Mouse (Mus musculus): ENCODE results near the gene Gm3417. TPM values are rescaled to one million over a fixed set of nuclear protein-coding genes. Genes with fewer than 3 reads are reported as not detected.

Gm3417 gene
- polyA plus RNA-seq, 2 experiments: 0.61 to 0.98 TPM

DNA sequence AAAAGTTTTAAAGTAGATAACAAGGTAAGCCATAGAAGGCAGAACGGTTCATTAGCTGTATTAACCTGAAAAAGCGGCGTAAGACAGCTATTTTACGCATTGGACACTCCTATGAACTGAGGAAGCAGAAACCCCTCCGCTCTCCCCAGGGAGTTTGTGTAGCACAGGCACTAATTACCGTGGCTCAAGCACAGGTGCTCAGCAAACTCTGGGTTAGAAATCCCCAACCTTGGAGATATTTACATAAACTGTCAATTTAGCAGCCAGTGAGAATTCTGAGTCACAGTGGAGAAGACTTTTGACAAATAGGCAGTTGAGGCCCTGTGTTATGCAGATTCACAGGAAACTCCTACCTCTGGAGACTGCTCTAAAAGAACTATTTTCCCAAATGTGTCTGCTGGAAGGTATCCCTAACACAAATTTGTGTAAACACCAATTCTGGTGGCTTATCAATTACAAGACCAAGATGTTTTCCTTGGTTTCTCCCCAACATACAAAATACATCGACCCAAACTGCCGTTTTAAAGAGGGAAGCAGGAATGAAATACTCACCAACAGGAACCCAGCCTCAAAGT is 50.9 kb downstream of the Gm3417 start:
- Histone ChIP-seq H3K27me3 (ENCODE audit: control insufficient read depth, insufficient read depth, low read length) (no peaks in the 10 kb centered on the region), H3K27ac (no peak overlapping the region), H3K9me3 (ENCODE audit: control insufficient read depth, low read length) (no peaks in the 10 kb centered on the region), H3K4me1 (replicated peaks; ENCODE audit: control insufficient read depth in 2 of 2, insufficient read depth in 2 of 2, low read length in 1 of 2) (no peaks in the 10 kb centered on the region), H3K9ac (replicated peaks) (no peak overlapping the region), H3K36me3 (replicated peaks; ENCODE audit: control insufficient read depth, insufficient read depth, low read depth) (no peaks in the 10 kb centered on the region), H3K4me2 (ENCODE audit: low read depth) (no peak overlapping the region), H3K4me3 (ENCODE audit: insufficient read depth in 1 of 2, low read depth in 2 of 2, low read length in 2 of 2) (no peak overlapping the region)
- WGBS (ENCODE audit: insufficient replicate concordance): 70% methylated on average over 8 of the region's 8 CpGs
- TF ChIP-seq CTCF (IDR thresholded peaks at IDR 0.05; ENCODE audit: low read depth): no peak
- no peak for TF ChIP-seq EP300 (IDR thresholded peaks at IDR 0.05; ENCODE audit: low read depth)
- DNase-seq (ENCODE audit: low read depth in 3 of 3, low spot score in 3 of 3) (no peak), ATAC-seq (ENCODE audit: insufficient read depth) (no peak)

DNA sequence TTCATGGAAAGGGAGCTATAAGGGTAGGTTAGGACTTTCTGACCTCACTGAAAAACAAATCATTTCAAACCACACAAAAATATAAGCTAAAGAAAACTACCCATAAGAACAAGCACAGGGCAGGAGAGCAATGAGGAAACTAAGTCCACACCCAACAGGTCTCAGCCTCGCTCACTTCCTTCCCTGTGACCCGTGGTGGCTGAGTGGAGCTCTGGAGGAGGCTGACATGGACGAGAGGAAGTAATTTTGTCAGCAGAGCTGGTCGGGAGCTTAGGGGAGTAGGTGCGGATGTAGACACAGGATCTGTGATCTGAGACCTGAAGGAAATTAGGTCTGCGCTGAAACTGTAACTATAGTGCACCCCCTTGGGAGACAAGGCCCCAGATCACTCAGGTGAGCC is 57.0 kb downstream of the Gm3417 start:
- 23% methylated on average over 6 of the region's 6 CpGs for WGBS (ENCODE audit: insufficient replicate concordance)
- no peak overlapping the region for H3K4me3 ChIP-seq (ENCODE audit: insufficient read depth in 1 of 2, low read depth in 2 of 2, low read length in 2 of 2)
- no peak overlapping the region for H3K9ac ChIP-seq (replicated peaks)
- H3K27ac ChIP-seq: no peak overlapping the region
- H3K4me1 ChIP-seq (replicated peaks; ENCODE audit: control insufficient read depth in 2 of 2, insufficient read depth in 2 of 2, low read length in 1 of 2): no peaks in the 10 kb centered on the region
- no peaks in the 10 kb centered on the region for H3K36me3 ChIP-seq (replicated peaks; ENCODE audit: control insufficient read depth, insufficient read depth, low read depth)
- H3K4me2 ChIP-seq (ENCODE audit: low read depth): no peak overlapping the region
- no peaks in the 10 kb centered on the region for H3K9me3 ChIP-seq (ENCODE audit: control insufficient read depth, low read length)
- DNase-seq (ENCODE audit: low read depth in 3 of 3, low spot score in 3 of 3) (no peak), ATAC-seq (ENCODE audit: insufficient read depth) (no peak)
- no peaks in the 10 kb centered on the region for H3K27me3 ChIP-seq (ENCODE audit: control insufficient read depth, insufficient read depth, low read length)
- no peak for TF ChIP-seq CTCF (IDR thresholded peaks at IDR 0.05; ENCODE audit: low read depth)
- TF ChIP-seq EP300 (IDR thresholded peaks at IDR 0.05; ENCODE audit: low read depth): no peak

DNA sequence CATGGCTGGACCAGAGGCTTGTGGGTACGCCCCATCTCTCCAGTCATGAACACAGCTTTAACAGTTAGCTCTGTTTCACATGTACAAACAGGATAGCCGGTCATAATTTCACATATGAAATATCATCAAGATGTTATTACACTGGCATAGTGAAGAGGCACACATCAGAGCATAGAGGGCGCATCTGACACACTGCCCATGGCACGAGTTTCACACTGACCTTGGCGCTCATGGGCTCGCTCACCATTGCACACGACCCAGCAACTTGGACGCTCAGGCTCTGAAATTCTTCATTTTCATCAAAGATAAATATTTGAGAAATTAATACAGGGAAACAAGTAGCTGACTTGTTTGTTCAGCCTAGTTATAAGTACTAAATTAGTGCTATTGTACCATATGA is 60.7 kb downstream of the Gm3417 start:
- 71% methylated on average over 8 of the region's 8 CpGs for WGBS (ENCODE audit: insufficient replicate concordance)
- H3K27ac ChIP-seq: no peak overlapping the region
- ATAC-seq (ENCODE audit: insufficient read depth) (no peak), DNase-seq (ENCODE audit: low read depth in 3 of 3, low spot score in 3 of 3) (no peak)
- no peaks in the 10 kb centered on the region for H3K27me3 ChIP-seq (ENCODE audit: control insufficient read depth, insufficient read depth, low read length)
- H3K36me3 ChIP-seq (replicated peaks; ENCODE audit: control insufficient read depth, insufficient read depth, low read depth): no peaks in the 10 kb centered on the region
- no peak overlapping the region for H3K4me3 ChIP-seq (ENCODE audit: insufficient read depth in 1 of 2, low read depth in 2 of 2, low read length in 2 of 2)
- H3K9me3 ChIP-seq (ENCODE audit: control insufficient read depth, low read length): no peaks in the 10 kb centered on the region
- no peak overlapping the region for H3K9ac ChIP-seq (replicated peaks)
- no peak overlapping the region for H3K4me2 ChIP-seq (ENCODE audit: low read depth)
- no peaks in the 10 kb centered on the region for H3K4me1 ChIP-seq (replicated peaks; ENCODE audit: control insufficient read depth in 2 of 2, insufficient read depth in 2 of 2, low read length in 1 of 2)
- no peak for TF ChIP-seq EP300 (IDR thresholded peaks at IDR 0.05; ENCODE audit: low read depth)
- no peak for TF ChIP-seq CTCF (IDR thresholded peaks at IDR 0.05; ENCODE audit: low read depth)

DNA sequence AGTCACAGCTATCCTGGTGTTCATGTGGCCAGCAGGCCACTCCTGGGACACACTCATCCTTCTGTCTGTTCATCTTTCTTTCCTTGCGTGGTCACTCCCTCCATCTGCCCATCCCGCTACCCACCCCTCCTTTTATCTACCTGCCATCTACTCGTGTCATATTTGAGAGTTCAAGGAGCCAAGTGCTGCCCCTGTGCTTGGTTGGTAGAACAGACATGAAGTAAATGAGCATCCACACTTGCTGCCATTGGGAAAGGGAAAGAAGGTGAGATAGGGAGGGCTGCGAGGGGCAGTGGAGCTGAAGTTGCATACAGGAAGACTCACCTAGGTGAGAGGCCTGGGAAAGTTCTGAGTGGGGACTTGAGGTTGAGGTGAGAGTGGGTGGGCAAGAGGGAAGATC is 64.2 kb downstream of the Gm3417 start:
- Histone ChIP-seq H3K9ac (replicated peaks) (no peak overlapping the region), H3K27ac (no peak overlapping the region), H3K4me3 (ENCODE audit: insufficient read depth in 1 of 2, low read depth in 2 of 2, low read length in 2 of 2) (no peak overlapping the region), H3K4me2 (ENCODE audit: low read depth) (no peak overlapping the region), H3K36me3 (replicated peaks; ENCODE audit: control insufficient read depth, insufficient read depth, low read depth) (no peaks in the 10 kb centered on the region), H3K9me3 (ENCODE audit: control insufficient read depth, low read length) (no peaks in the 10 kb centered on the region), H3K4me1 (replicated peaks; ENCODE audit: control insufficient read depth in 2 of 2, insufficient read depth in 2 of 2, low read length in 1 of 2) (no peaks in the 10 kb centered on the region), H3K27me3 (ENCODE audit: control insufficient read depth, insufficient read depth, low read length) (no peaks in the 10 kb centered on the region)
- 67% methylated on average over 4 of the region's 4 CpGs for WGBS (ENCODE audit: insufficient replicate concordance)
- TF ChIP-seq EP300 (IDR thresholded peaks at IDR 0.05; ENCODE audit: low read depth): no peak
- TF ChIP-seq CTCF (IDR thresholded peaks at IDR 0.05; ENCODE audit: low read depth): no peak
- DNase-seq (ENCODE audit: low read depth in 3 of 3, low spot score in 3 of 3) (no peak), ATAC-seq (ENCODE audit: insufficient read depth) (no peak)

Other genes starting within 250 kb of the Gm3417 start
- 0.51 and 0.86 TPM in 2 replicates for gene Wdr27, start 35.6 kb downstream of the Gm3417 start, polyA plus RNA-seq (2012; rRNA removed)
- 0.79 and 1.2 TPM in 2 replicates for gene Wdr27, start 35.6 kb downstream of the Gm3417 start, polyA plus RNA-seq (2014; fragmentation: Nextera tagmentation; extraction: Ambion mirVana)
- 4.2 and 6.4 TPM in 2 replicates for gene 1600012H06Rik, start 35.6 kb downstream of the Gm3417 start, polyA plus RNA-seq (2012; rRNA removed)
- 11.2 and 11.6 TPM in 2 replicates for gene 1600012H06Rik, start 35.6 kb downstream of the Gm3417 start, polyA plus RNA-seq (2014; fragmentation: Nextera tagmentation; extraction: Ambion mirVana)
- gene Phf10, start 17.5 kb downstream of the Gm3417 start, polyA plus RNA-seq (2012; rRNA removed): 52.2 and 82.6 TPM in 2 replicates
- 111 and 116 TPM in 2 replicates for gene Phf10, start 17.5 kb downstream of the Gm3417 start, polyA plus RNA-seq (2014; fragmentation: Nextera tagmentation; extraction: Ambion mirVana)
- 3.8 and 5.3 TPM in 2 replicates for gene 9030025P20Rik, start 322 bp downstream of the Gm3417 start, polyA plus RNA-seq (2012; rRNA removed)
- 3.4 and 4.0 TPM in 2 replicates for gene 9030025P20Rik, start 322 bp downstream of the Gm3417 start, polyA plus RNA-seq (2014; fragmentation: Nextera tagmentation; extraction: Ambion mirVana)
- gene Gm3435, start 31.4 kb upstream of the Gm3417 start, polyA plus RNA-seq (2012; rRNA removed): 1.0 and 2.7 TPM in 2 replicates
- 2.6 and 3.1 TPM in 2 replicates for gene Gm3435, start 31.4 kb upstream of the Gm3417 start, polyA plus RNA-seq (2014; fragmentation: Nextera tagmentation; extraction: Ambion mirVana)
- 14.6 and 21.3 TPM in 2 replicates for gene Ermard, start 62.4 kb upstream of the Gm3417 start, polyA plus RNA-seq (2012; rRNA removed)
- 16.3 and 16.9 TPM in 2 replicates for gene Ermard, start 62.4 kb upstream of the Gm3417 start, polyA plus RNA-seq (2014; fragmentation: Nextera tagmentation; extraction: Ambion mirVana)
- 0.94 and 1.3 TPM in 2 replicates for gene Tcte3, start 62.7 kb upstream of the Gm3417 start, polyA plus RNA-seq (2012; rRNA removed)
- gene Tcte3, start 62.7 kb upstream of the Gm3417 start, polyA plus RNA-seq (2014; fragmentation: Nextera tagmentation; extraction: Ambion mirVana): 2.1 and 2.9 TPM in 2 replicates
- gene Gm3448, start 62.7 kb upstream of the Gm3417 start, polyA plus RNA-seq (2012; rRNA removed): 1.4 and 1.7 TPM in 2 replicates
- 3.6 and 4.0 TPM in 2 replicates for gene Gm3448, start 62.7 kb upstream of the Gm3417 start, polyA plus RNA-seq (2014; fragmentation: Nextera tagmentation; extraction: Ambion mirVana)